Mouse (Mus musculus): Measurements from ENCODE around the gene Pitpnc1.
A peak's percentile ranks its signal among the peaks of the same experiment; 100 is the strongest.
"Not testable (repeated sequence)": the region's sequence is repeated elsewhere in the genome, so short reads cannot be mapped to it uniquely, and the experiment has no call there.

The Pitpnc1 gene

DNA sequence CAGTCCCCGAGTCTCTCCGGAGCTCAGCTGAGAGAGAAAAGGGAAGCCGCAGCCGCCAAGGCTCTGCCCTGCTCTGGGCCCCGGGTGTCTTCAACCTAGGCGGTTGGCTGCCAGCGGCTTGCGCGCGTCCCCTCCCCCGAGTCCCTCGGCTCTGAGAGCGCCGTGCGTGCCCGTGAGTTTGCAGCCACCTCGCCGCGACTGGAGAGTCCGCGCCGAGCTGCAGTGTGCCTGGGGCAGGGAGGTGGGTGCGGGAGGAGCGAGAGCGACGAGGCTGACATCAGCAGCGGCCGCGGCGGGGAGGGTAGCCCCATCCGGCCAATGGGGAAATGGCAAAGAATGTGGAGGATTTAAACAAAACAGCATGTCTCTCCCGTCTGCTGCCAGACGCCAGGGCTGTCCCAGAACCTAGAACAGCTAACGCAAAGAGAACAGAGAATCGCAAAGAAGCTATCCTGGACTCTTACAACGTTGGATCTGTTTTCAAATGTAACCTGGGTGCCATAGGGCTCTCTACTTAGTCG lies at the start of gene Pitpnc1:
Pitpnc1 (minus strand) TSS at position 179 of the 521 bp plus-strand sequence.
- peak; percentile 52 to 88 for DNase-seq (ENCODE audit: low spot score in 2 of 2)

DNA sequence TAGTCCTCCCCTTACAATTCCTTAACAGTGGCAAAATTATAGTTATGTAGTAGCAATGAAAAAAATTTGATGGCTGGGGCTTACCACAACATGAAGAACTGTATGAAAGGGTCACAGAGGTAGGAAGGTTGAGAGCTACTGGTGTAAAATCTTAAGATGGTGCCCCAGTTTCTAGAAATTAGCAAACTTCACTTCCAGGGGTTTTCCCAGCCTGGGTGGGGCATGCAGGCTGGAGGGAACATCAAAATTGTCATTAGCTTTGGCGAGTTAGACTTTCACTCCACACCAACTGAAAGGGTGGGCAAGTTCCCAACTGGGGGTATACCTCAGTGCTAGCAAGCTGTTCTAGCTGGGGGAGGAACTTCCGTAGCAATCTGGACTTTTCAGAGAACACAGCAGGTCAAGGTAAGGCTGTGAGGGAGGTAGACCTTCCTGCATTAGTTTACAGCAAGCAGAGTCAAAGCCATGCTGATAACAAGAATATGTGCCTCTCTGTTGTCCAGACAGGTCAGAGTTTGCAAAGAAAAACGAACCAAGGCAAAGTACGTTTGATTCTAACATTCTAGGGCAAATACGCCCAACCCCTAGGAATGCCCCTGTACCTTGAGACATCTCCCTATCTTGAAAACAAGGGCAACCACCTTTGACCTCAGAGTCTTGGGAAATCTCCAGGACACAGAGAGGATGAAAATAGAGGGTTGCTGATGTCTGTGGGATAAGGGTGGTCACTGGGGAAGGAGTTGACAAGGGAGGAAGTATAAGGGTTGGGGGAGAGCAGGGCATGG lies 48.3 kb upstream of the Pitpnc1 start:
- DNase-seq (ENCODE audit: low spot score in 2 of 2): no peak

DNA sequence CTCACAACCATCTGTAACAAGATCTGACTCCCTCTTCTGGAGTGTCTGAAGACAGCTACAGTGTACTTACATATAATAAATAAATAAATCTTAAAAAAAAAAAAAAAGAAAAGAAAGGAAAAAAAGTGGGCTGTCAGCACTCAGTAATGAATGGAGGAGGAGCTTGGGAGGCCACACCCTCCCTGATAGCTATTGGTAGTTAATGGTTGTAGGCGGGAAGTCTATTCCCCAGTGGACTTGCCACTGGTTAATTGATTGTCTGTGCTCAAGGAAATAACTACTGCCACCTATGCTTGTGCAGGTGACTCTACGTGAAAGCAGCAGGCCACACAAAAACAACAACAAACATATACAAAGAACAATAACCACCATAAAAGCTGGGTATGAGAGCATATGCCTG lies 45.9 kb upstream of the Pitpnc1 start:
- DNase-seq (ENCODE audit: low spot score in 2 of 2): no peak

DNA sequence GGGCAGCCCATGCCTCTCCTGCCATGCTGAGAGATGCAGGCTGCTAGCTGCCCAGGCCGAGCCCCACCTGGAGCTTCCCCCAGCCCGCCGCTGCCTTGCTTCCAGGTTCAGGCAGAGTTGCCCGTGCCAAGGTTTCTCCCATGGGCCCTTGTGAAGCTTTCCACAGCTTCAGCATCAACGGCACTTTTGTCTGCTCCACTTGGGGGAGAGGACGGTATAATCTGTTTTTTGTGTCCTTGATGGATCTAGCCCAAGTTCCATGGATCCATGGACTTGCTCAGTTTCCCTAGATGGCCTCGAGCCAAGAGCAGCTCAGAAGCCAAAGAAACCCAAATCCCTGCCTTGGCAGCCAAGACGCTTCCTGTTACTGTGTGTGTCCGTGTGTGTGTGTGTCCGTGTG lies 42.5 kb upstream of the Pitpnc1 start:
- DNase-seq (ENCODE audit: low spot score in 2 of 2): no peak

DNA sequence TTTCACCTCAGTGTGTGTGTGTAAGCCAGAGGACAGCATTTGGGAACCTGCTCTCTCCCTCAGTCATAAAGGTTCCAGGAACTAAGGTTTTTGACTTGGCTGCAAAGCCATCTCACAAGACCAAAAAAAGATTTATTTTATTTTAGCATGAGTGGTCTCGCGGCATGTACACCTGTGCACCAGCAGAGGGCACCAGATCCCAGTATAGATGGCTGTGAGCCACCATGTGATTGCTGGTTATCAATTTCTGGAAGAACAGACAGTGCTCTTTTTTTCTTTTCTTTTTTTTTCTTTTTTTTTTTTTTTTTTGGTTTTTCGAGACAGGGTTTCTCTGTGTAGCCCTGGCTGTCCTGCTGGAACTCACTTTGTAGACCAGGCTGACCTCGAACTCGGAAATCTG lies 41.5 kb upstream of the Pitpnc1 start:
- DNase-seq (ENCODE audit: low spot score in 2 of 2): peak in 1 of 2 experiments; percentile 58

DNA sequence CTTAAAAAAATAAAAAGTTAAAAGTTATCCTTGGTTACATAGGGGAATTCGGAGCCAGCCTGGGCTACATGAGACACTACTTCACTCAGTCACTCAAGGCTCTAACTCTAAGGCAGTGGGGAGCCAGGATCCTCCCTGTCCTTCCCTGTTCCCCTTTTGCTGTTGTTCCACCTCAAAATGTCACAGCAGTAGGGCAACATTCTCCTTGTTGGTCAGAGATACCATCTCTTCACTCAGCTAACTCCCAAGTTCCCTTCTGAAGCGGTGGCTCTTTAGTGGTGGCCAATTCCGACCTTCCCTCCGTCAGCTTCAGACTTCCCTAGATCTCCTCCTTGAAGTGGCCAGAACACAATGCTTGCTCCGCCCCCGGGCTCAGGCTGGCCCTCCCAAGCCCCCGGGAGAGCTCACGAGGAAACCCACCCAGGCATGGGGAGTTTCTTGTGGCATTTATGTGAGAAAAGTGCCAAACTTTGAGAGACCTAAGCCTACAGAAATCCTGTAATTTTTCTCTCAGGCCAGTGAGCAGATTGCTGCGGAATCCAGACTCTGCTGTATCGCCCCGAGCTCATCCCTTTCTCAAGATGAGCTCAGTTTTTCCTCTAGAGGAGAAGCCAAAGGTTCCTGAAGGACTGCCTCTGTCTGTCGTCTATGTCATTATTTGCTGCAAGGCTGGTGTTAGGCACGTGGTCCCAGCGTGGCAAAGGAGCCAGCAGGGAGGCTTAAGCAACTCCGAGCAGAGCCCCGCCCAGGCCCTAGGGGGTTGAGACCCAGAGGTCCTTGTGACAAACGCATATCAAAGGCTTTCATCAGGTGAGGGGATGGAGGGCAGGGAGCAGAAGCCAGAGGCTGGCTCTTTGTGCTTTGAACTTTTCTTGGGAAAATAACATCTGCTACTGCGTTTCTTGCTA lies 40.1 kb upstream of the Pitpnc1 start:
- DNase-seq (ENCODE audit: low spot score in 2 of 2): peak in 1 of 2 experiments; percentile 5

DNA sequence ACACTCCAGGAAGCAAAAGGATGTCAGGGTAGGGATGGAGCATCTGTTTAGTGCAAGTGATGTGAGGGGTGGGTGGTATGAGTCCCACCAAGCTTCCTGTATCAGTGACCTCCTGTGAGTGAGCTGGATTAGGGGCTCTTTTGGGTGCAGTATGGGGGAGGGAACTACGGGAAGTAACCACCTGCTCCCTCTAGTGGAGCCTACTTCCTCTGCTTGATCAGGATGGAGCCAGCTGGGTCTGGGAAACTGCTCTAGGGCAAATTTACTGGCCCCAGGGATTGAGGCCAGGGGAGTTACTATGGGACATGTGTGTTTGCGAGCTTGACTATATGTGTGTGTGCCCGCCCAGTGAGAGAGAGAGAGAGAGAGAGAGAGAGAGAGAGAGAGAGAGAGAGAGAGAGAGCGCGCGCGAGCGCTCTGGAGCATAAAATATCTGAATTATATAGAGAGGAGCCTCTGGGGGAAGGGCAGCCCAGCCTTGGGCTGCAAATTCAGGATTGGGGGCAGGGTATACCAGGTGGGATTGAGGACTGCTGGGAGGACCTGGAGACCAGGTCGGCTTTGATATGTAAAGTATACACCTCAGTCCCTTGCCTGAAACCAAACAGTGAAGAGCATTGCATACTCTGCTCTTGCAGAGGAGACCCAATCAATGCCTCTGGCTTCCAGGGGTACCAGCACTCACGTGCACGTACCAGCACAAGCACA lies 39.3 kb upstream of the Pitpnc1 start:
- no peak for DNase-seq (ENCODE audit: low spot score in 2 of 2)

DNA sequence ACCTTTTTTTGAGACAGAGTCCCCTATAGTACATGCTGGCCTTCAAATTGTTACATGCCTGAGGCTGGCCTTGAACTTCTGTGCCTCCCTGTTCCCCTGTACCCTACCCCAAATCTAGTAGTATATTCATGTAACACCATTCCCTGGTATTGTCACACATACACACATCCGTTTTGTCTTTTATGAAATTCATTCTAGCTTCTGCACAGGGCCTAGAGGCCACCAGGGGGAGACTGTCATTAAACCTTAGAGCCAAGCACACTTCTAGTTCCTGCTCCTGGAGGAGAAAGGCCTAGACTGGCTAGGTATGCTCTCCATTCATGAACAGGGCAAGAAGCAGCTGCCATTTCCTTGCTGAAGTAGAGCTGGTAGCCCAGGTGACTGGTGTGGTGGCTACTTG lies 35.8 kb upstream of the Pitpnc1 start:
- DNase-seq (ENCODE audit: low spot score in 2 of 2): peak in 1 of 2 experiments; percentile 6

DNA sequence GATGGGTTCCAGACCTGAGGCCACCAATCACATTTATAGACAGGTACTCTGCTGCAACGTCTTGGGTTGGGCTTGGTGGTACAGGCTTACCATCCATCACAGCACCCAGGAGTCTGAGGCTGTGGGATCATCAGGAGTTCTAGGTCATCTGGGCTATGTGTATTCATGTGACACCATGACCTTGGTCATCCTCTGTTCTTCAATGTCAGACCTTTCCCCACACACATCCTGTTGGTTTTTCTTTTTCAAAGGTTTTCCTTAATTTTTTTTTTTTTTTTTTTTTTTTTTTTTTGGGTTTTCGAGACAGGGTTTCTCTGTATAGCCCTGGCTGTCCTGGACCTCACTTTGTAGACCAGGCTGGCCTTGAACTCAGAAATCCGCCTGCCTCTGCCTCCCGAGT lies 33.9 kb upstream of the Pitpnc1 start:
- not testable (repeated sequence) for DNase-seq (ENCODE audit: low spot score in 2 of 2)

DNA sequence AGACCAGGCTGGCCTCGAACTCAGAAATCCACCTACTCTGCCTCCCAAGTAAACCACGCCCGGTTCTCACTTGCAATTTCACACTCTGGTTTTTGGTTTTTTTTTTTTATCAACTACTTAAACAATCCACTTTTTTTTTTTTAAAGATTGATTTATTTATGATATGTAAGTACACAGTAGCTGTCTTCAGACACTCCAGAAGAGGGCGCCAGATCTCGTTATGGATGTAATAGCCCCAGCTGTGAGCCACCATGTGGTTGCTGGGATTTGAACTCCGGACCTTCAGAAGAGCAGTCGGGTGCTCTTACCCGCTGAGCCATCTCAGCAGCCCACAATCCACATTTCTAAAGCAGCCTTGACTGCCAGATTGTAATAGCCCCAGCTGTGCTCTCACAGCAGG lies 32.3 kb upstream of the Pitpnc1 start:
- DNase-seq (ENCODE audit: low spot score in 2 of 2): no peak

DNA sequence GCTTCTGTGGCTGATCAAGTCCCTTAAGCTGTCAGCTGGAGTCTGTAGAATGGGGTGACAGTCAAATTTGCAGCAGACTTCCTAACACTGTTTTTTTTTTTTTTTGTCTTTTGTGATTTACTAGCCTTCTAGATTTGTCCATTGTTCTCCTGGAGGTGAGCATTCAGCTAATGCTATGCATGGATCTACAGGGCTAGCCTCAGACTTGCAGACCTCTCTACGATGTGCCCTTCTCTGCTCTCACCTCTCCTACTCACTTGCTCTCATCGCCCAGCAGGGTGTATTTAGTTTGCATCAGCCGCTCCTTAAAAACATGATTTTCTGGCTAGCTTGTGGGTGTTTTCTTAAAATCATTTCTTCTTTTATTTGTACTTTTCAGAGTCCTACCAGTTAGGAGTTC lies 13.8 kb upstream of the Pitpnc1 start:
- no peak for DNase-seq (ENCODE audit: low spot score in 2 of 2)

DNA sequence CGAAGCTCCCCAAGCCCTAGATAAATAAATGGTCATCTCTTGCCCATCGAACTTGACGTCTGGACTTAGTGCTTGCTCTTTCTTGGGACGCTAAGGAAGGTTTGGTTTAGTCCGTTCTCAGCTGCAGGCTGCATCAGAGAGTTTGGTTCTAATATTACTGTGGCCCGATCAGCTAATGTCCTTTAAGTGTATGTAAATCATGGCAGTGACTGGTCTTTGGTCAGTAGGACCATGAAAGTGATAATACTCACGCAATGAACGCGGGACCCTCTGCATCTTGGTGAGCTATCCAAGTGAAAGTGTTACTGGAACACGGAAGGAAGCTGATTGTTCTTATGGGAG lies 9.3 kb upstream of the Pitpnc1 start:
- no peak for DNase-seq (ENCODE audit: low spot score in 2 of 2)

DNA sequence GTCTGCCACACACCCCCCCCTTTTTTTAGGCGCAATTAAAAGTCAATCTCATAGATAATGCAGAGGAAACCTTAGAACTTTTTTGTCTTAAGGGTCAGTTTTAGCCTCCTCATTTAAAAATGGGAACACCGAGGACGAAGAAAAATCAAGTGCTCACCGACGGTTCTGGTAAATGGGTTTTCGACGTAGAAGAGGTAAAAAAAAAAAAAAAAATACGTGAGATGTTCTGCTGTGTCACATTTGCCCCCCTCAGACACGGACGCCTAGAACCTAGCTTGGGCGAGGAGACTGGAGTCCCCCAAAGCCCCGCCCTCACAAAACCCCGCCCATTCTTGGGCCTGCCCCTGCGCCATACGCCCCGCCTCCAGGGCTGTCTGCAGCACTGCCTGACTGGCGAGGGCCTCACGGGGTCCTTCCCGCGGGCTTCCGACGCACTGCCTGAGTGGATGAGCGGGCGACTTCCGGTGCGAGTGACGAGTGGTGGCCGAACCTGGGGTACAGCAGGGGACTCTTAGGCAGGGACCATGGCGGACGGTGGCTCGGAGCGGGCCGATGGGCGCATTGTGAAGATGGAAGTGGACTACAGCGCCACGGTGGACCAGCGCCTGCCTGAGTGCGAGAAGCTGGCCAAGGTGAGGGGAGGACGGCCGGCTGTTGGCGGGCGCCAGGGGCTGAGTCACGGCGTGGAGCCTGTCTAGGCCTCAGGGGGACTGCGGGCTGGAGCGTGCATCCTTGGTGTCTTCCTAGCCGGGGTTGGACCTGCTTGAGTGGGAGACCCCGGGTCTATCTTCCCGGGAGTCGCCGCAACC lies 8.8 kb upstream of the Pitpnc1 start, which contains the start of gene Psmd12:
Psmd12 (plus strand) TSS at position 432 of the 809 bp plus-strand sequence.
- DNase-seq (ENCODE audit: low spot score in 2 of 2): peak; percentile 81 to 91

DNA sequence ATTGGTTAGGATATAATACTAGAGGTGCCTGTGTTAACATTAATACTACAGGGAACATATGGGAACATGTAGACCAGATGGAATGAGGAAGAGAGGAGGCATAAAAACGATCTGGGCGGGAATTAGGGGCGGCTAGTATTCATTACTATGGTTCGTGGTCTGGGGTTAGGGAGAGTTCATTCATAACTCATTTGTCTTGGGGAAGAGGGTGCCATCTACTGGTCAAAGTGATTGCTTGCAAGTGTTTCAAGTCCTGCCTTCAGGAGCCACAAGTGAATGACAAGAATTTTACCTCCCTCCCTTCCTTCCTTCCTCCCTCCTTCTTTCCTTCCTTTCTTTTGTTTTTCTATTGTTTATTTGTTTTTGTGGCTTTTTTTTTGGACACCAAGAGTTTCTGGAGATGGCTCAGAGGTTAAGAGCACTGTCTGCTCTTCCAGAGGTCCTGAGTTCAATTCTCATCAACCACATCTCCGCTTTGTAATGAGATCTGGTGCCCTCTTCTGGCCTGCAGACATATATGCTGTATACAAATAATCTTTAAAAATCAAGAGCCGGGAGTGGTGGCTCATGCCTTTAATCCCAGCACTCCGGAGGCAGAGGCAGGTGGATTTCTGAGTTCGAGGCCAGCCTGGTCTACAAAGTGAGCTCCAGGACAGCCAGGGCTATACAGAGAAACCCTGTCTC lies 2.8 kb upstream of the Pitpnc1 start:
- peak in 1 of 2 experiments; percentile 64 for DNase-seq (ENCODE audit: low spot score in 2 of 2)

DNA sequence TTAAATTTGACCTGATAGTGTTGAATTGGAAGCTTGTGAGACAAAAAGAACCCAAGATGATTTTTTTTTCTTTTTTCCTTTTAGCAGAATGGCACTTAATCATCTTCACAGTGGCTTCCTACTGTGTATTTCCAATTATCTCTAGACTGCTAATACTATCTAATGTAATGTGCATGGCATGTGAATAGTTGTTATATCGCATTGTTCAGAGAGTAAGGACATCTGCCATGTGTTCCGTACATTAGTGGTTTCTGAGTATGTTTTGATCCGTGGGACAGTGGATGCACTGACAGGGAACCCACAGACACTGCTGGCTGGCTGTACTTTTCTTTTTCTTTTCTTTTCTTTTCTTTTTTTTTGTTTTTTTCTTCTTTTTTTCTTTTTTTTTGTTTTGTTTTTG lies 1.8 kb upstream of the Pitpnc1 start:
- DNase-seq (ENCODE audit: low spot score in 2 of 2): no peak

DNA sequence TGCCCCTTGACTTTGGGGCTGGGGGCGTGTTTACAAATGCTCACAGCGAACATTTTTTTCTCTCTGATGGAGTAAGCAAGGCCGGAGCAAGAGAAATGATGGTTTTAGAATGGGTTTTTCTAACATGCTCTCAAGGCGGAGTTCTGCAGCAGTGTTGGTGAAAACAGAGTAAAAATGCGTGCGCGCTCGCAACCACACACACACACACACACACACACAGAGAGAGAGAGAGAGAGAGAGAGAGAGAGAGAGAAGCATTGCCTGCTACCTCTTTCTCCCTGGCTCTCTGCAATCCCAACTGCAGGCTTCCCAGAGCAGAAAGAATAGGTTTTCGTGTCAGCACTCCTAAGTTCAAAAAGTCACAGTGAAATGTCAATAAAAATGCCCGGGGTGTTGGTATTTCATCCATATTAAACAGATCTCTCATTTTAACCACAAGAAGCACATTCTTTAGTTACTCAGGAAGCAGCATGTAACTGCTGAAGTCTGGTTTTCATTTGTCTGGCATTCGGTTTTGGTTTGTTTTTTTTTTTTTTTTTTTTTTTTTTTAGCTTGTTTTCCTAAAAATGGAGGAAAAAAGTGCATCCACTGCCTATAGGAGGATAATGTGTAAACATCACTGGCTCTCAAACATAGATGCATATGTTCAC lies 697 bp upstream of the Pitpnc1 start:
- DNase-seq (ENCODE audit: low spot score in 2 of 2): no peak

DNA sequence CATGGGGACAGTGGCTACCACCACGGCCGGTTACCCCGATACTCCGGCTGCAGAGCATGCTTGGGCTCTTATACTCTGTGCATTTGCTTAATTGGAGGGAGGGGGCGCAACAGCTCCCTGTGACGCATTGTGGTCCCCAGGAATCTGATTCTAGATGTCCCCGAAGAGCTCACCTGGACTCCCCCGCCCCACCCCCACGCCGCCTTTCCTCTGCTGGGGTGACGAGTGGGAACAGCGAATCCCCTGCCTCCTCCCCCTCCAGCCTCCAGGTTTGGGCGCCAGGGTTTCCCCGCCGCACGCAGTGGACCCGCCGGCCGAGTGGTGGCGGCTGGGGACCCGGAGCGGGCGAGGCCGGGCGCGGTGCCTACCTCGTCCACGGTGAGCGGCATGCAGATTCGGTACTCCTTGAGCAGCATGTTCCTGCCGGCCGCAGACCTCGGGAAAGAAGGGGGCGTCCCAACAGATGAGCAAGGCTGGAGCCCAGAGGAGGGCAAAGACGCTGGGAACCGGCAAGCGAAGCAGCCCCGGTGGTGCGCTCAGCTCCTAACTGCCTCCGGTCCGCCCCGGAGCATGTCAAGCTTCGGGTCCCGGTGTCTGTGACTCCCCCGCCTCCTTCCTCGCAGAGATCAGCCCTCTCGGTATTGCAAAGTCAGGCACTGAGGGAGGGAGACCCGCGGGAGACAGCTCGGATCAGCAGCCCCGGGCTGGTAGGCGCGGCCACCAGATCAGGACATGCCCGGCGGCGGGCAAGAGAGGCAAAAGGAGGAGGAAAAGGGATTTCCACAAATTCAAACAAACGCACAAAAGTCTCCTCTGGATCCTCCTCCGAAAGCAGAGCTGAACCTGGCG lies 752 bp downstream of the Pitpnc1 start:
- peak in 1 of 2 experiments; percentile 44 for DNase-seq (ENCODE audit: low spot score in 2 of 2)

DNA sequence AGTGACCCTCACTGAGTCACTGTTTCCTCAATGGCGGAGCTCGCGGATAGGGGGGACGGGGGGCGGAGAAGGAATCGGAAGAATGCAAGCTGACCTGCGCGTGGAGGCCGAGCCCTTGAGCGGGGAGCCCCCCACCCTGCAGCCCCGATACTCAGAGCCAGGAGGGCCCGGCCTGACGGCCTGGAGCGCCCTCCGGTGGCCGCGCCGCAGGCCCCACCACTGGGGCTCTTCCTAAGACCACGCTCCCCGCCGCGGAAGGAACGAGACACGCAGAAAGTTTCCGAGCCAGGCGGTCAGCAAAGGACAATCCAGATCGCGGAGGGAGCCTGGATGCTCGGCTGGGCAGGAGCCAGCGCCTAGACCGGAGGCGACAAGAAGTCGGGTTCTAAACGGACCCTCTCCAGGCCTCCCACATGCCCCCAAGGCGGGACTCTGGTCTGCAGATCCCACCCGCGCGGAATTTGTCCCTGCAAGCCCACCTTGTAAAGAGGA lies 1.4 kb downstream of the Pitpnc1 start:
- DNase-seq (ENCODE audit: low spot score in 2 of 2): peak in 1 of 2 experiments; percentile 63
